Mouse (Mus musculus): ENCODE data around the gene Megf6.

GRCm38 (mm10) chr4:154123553-154123952, 47.0 kb upstream of the Megf6 start:
- no peak for TF ChIP-seq CTCF (IDR thresholded peaks at IDR 0.05; ENCODE audit: low read depth, low read length)
- TF ChIP-seq POLR2A (IDR thresholded peaks at IDR 0.05; ENCODE audit: extremely low read depth, insufficient read depth, low read length): no peak

Measured in liver, adult 2 months (tissue).